Mouse (Mus musculus) gastrocnemius, postnatal 25 days (tissue): ENCODE data around the gene Gm20388. TPM values are rescaled to one million over a fixed set of nuclear protein-coding genes. Genes with fewer than 3 reads are reported as not detected.
A peak's percentile ranks its signal among the peaks of the same experiment; 100 is the strongest.

Experiments used
- DNase-seq: peaks from one replicate; pipeline ENCODE4 v3.0.0; 2022
- total RNA-seq, 2 experiments: library from RNA; stranded (reverse); gene quantifications; 1 replicate in 1 of 2; 2 replicates in 1 of 2; pipeline ENCODE4 v1.2.3; 2021

Gm20388 gene
- total RNA-seq, 2 experiments from 2014 or later: 6.7 TPM; not detected in 1

DNA sequence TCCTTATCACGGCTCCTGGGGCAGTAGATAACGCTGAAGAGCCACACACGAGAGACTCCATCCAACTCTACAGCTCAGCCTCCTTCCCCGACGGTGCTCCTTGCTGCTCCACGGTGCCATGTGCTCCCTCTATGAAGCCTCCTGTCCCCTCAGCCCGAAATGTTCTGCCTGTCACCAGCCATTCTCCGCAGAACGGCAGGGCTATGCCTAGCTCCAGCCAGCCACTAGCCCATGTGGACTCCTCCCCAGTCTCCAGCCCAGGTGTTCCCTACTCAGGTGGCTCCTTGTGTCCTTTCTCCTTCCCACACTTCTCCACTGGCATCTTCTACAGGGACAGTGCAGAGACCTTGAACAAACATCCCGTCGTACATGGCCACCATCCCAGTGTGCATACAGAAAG lies 1634.3 kb downstream of the Gm20388 start:
- no peak for DNase-seq

DNA sequence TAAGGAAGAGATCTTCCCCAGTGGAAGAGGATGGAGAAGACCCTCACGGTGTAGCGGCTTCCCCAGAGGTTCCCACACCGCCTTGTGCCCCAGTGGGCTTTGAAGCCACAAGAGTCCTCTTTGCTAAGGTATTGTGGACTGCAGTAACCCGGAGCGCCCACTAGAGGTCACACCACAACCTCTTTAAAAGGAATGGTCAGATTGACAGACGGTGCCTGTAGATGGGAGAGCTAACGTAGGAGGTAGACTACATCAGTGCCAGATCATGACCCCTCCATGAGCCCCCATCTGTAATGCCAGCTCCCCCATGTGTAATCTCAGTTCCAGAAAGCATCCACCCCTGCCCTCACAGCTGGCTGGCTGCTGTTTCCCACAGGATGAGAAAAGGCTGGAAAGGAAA lies 1636.5 kb downstream of the Gm20388 start:
- peak; percentile 61 for DNase-seq

DNA sequence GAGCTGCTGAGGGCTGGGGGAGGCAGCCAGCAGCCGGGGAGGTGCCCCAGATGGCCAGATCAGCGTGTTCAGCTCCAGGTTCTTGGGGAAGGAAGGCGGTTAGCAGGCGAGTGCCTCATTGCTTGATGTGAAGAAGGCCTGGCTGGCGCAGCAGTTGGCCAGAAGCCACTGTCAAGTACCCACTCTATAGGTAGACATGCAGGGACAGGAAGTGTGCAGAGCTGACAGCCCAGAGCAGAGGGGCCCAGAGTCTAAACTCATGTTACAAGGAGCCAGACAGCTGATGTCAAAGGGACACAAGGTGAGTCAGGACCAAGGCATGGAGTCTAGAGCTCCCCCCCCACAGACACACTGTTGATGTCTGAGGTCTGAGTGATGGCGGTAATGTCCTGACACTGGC lies 1639.4 kb downstream of the Gm20388 start:
- no peak for DNase-seq

DNA sequence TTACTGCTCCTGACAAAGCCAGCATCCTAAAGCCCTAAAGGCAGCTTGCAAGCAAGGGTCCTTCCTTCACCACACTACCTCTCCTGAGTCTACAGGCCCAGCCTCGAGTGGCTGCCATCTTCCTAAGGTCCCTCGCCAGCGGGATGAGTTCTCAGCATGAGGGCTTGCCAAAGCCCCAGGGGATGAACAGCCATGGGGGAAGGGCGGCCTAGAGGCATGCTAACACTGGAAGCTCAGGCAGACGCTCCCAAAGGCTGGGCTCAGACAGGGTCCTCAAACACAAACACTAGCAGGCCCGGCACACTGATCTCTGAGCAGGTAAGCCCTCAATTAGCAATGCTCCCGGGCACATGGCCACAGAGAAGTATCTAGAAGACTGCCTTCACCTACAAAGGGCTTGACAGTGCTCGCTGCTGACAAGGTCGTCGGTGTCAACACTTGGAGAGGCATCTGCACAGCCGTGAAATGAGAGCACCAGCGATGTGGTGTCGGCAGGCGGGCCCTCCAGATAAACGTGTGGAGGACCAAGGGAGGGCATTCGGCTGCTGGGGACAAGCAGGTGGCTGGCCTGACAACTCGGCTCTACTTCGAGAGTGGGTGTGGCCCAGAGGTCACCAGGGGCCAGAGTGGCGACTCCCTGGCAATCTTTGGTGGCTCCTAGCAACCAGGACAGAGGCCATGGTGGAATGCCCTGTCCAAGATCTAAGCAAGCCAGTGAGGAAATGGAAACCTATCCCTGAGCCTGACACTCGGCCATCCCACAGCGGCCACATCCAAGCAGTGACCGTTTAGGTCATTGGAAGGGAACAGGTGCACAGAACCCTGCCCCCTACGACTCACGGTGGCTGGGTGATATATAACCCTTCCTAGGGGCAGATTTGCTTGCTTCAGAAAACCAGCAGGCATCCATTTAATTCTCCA lies 1640.7 kb downstream of the Gm20388 start:
- DNase-seq: peak; percentile 87

DNA sequence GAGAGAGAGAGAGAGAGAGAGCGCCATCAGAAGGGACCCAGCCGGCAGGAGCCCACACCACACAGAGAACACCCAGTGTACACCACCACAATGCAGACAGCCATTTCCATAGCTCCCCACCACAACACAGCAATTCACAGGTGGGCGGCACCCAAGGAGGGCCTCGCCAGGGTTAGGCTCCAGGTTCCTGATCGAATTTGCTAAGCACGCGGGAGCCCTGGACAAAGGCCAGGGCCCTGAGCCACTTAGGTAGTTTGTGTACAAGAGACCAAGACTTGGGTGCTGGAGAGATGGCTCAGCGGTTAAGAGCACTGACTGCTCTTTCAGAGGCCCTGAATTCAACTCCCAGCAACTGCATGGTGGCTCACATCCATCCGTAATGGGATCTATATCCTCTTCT lies 1641.9 kb downstream of the Gm20388 start:
- no peak for DNase-seq

DNA sequence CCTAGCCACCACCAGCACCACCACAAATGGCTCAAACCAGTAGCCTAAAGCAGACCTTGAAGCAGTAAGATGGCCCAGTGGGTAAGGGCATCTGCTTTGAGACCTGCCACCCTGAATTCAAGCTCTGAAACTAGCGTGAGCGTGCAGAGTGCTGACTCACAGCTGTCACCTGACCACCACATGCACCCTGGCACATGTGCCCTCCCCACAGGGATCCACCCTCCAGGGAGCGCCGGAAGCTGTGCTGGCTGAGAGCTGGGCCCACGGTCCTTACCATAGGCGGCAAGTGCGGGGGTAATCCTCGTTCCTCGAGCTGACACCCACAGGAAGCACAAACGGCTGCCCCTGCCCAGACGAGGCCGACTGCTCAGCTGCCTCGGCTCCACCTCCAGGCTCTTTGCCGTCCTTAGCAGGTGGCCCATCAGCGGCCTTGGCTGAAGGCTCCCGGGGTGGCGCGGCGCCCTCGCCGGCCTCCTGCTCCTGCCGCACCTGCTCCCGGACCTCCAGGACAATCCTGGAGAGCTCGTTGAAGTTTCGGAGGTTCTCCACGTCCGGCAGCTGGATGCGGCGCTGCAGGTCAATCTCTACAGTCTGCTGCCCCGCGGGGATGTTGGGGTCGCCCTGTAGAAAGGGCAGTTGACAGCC lies 1643.3 kb downstream of the Gm20388 start:
- peak; percentile 48 for DNase-seq

DNA sequence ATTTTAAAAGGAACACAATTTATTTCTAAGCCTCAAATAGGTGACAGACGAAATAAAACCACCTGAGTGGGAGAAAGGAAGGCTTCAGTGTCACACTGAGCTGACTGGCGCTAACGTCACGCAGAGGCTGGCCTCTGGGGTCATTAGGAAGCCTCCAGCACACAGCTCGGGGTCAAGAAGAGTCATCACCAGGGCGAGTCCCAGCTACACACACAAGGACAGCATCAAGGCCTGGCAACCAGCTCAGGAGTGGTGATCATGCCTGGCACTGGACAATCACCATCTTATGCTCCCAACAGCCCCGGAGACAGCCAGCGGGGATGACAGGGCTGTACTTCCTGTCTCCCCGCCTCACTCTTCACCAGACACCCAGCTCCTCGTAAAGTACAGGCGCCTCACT lies 1647.1 kb downstream of the Gm20388 start:
- DNase-seq: no peak

DNA sequence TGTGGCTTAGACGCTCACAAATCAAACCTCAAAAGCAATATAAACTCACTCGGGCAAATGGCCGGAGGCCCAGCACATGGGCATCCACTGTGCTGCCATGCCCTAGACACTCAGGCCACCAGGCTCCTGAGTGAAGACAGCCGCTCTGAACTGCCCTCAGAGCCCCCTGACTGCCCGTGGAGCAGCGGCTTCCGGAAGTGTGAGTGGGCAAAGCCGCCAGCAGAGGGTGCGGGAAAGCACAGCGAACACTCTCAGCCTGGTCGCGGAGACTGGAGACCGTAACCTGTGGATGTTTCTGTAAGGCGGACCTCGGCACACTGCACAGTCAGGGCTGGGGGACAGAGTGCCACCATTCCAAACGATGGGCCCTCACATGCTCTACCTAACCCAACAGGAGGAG lies 1647.9 kb downstream of the Gm20388 start:
- DNase-seq: no peak

DNA sequence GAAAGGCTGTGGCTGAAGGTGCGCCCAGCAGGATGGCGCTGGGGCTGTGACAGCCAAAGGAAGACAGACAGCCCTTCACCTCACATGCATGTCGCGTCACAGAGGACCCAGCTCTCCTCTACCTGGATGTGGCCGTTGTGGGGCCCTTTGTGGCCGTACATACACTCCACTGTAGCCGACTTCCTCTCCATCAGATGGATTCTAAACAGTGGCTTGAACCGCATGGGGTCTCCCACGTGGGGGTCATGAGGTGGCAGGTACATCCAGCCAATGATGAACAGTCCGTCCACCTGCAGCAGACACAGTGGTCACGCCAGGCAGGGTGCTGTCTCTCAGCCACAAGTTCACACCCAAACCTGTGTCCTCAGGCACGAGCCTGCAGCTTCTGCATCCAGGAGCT lies 1649.2 kb downstream of the Gm20388 start:
- DNase-seq: no peak

DNA sequence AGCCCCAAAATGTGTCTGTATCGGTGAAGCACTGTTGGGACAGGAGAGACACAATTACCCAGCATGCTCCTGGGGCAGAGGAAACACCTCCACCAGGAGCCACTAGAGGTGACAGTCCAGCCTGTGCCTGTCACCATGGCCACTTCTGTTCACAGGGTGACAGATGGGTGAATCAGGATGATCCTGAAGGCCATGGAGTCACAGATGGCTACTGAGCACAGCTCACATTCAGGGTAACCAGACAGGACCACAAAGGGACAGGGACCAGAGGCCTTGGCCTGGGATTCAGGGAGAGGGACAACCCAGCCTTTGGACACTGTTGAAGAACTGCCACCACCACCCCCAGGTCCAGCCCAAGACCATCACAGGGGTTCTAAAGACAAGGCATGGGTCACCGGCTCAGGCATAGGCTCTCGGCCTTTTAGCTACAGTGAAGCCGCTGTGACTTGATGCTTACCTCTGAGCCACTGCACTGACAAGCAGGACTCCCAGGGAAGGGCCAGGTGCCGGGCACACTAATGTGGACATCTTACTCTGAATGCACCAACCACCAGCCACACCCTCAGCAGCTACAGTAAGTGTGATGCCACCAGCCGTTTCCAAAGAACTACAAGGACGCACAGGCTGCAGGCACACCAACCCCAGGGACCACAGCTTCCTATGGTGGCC lies 1649.9 kb downstream of the Gm20388 start:
- DNase-seq: no peak

DNA sequence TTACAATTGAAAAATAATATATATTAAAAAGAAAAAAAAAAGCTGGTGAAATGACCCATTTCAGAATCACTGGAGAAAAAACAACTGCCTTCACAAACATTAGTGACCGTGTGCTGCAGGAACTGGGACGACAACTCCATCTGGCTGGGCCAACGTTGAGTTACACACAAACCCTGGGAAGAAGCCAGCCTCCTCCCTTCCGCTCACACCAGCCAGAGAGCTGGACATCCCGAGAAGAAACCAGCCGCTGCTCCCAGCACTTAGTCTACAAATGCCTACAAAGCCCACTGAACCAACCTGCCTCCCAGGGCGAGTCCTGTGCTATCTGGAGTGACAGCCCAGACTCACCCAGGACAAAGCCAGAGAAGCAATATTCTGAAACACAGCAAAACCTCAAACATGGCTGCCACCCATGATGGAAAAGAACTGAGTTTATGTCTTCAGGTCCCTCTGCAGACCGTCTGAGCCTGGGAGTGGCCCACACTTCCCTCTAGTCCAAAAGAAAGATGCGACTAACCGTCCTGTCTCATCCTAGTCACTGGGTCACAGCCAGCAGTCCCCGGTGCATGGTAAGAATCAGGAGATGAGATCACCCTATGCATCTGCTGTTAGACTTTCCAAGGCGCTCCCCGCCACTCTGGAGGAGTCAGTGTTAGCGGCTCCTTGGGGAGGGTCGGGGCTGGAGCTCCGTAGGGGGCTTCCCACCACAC lies 1651.2 kb downstream of the Gm20388 start:
- peak; percentile 67 for DNase-seq

DNA sequence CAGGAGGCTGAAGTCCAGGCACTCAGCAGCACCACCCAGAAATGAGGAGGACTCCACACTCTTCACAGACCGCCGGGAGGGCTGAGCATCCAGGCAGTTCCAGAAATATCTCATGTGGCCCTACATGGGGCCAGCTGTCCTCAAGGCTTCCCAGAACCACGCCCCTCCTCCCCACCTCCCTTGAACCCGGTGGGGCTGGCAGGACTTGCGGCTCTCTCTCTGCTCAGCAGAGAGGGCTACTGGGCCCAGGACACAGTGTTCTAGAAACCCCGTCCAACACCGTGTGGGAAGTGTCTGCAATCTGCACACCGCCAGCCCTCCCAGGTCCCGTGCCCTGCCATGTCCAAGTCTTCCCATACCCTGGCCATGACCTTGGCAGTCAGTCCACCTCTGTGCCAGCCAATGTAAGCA lies 1652.3 kb downstream of the Gm20388 start:
- peak; percentile 95 for DNase-seq

DNA sequence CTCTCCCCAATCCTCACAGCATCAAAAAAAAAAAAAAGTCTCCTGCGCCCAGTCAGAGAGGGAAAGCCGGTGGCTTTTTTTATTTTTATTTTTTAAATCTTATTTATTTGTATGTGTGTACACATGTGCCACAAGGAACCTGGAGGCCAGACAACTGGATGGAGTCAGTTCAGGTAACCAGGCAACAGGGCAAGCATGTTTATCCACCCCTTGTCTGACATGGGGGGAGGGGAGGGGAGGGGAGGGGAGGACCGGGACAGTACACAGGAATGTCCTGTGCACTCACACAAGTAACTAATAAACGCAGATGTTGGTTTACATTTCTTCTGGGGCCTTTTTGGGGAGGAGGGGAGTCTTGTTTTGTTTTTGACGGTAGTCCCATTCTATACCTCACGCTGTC lies 1653.1 kb downstream of the Gm20388 start:
- no peak for DNase-seq

DNA sequence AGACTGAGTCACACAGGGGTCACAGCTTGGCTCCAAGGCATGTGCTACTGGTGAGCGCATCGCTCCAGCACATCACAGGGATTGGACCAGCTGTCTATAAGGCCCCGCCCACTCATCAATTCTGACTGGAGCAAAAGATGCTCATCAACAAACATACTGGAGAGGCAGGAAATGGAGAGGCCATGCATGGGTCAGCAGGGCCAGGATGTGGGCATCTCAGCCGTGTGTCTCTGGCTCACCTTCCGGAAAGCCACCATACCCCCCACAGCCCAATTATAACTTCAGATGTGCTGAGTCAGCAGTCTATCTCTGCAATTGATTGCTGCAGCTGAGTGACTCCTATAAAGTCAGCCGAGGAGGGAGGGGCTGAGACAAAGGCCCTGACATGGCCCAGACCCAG lies 1657.7 kb downstream of the Gm20388 start:
- DNase-seq: no peak

DNA sequence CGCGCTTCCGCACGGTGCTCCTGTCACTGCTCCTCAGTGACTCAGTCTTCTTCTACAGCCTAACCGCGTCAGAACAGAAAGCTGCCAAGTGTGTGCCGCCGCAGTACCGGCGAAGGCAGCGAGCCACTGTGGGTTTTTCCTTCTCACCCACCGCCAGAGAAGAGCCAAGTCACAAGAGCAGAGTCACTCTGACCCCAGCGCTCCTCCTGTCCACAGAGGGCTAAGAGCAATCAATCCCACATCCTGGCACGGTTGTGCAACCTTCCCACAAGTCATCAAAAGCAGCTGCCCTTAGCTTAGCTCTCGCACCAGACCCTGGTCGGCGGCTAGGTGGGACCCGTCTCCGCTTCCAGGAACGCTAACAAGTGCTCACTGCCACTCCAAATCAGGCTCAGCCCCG lies 1659.7 kb downstream of the Gm20388 start:
- DNase-seq: peak; percentile 64

DNA sequence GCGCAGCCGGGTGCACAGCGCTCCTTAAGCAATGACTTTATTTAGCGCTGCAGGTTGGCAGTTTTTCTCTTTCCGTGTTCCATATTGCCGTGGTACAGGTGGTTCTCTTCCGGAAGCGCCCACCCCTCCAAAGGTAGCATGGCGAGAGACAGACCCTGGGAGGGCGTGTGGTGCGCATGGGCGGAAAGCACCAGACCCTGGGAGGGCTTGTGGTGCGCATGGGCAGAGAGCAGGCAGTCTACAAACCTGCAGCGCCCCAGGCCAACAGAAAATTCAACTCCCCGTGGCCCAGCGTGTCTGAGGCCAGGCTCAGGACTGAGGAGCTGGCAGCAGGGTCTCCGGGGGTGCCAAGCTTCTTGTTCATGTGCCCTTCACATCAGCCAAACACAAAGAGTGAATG lies 1660.2 kb downstream of the Gm20388 start:
- DNase-seq: no peak

DNA sequence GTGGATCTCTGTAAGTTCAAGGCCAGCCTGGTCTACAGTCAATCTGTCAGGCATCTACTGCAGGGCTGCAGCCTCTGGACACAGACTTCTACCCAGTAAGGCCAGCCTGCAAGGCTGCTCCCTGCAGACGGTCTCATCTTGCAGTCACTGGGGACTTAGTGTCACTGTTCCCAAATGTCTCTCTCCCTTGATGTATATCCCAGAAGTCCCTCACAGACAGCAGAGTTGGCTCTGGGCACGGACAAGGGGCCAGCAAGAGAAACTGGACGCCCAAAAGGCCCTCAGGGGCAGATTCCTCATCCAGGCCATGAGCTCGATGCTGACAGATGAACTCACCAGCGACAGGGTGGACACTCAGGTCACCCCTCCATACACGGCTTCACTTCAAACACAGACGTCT lies 1661.5 kb downstream of the Gm20388 start:
- peak; percentile 76 for DNase-seq

DNA sequence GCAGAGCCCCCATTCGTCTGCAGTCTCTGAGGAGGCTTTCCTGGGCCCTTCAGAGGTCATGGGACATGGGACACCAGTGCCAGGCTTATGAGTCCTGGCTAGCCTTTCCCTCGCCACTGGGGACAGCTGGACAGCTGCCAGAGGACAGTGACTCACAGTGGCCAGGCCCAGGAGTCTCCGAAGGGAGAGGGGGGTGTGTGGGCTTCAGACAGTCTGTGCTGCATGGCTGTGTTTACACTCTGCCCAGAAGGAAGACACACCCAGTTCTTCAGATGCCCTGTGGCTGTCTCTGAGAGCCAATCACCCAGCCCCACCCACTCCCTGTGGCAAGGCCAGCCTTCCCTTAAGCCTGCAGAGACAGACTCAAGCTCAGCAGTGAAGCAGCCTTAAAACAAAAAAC lies 1662.6 kb downstream of the Gm20388 start:
- peak; percentile 85 for DNase-seq

DNA sequence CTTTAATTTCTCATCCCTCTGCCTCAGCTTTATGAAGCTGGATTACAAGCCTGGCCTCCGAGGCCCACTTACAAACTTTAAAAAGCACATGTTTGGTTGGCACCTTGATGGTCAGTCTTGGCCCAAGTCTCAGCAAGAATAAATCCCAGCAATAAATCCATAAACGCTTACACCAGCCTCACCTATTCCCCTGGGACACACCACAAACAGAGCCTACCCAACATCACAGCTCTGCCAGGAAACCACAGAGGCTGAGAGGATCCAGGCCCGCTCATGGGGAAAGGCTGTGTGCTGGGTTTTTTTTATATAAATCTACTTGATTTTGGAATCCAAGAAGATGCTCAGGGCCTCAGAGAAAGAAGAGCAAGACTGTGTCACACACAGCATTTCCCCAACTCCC lies 1665.0 kb downstream of the Gm20388 start:
- no peak for DNase-seq

DNA sequence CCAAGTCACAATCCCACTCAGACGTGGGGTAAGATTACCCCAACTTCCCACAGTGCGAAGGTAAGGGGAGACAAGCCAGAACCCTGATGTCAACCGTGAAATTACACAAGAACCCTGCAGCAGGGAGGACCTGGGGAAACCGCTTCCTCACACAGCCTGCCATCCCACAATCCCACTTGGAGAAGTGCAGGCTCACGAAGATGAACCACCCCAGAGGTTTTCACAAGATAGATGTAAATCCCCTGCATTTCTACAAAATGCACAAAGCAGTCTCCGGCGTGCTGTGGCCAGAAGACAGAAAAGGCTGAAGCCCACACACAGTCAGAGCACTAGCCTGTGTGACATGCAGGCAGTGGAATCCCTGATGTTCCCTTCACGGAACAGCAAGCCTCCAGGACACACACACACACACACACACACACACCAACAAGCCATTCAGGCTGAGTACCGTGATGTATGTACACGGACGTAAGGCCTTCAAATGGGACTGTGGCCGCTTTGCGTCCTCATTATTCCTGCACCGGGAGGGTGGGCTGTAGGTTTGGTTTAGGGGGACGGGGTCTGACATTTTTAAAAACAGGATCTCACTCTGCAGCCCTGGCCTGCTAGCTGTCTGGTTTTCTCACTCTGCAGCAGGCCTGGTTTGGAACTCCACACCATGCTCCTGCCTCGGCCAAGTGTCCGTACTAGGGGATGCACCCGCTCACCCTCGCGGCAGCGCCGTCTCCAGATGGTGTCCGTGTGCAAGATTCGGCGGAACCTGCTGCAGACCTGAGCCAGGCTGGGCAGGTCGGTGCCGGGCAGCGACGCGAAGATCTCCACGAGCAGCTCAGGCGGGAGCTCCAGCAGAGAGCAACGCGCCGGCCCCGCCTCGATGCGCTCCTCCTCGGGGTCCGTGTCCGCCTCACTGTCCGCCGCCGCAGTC lies 1667.4 kb downstream of the Gm20388 start:
- no peak for DNase-seq
